9 mouse cellular contexts compared by ENCODE assay signal in the genomic region with DNA sequence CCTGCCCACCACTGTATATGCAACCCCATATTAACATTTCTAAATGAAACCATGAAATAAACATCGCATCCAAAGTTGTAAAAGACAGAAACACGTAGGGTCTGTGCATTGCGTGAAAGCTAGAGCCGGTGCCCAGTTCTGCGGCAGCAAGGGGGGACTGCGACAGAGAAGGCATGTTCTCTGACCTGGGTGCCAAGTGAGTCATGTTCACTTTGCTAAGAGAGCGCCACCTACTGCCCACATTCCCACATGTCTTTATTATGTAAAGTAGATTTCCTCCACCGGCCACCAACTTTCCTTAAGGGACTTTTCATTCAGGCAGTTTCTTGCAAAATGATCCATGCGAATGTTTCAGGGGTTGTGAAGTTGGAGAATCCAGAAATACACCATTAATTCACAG. TPM values are rescaled to one million over a fixed set of nuclear protein-coding genes. Genes with fewer than 3 reads are reported as not detected.
DNase-seq lines count a peak whose midpoint lies in the region; ATAC-seq and TF ChIP-seq lines count a peak whose summit lies in the region.
"Had no signal": no experiment of that assay in that cellular context is flagged by ENCODE, and none has a peak within 500 bp of the region (broad histone marks: within the 10 kb centered on the region; RNA-seq: fewer than 3 reads in every experiment).

No protein-coding gene starts in this region.

- TF ChIP-seq CTCF in liver, postnatal 0 days (IDR thresholded peaks at IDR 0.05; ENCODE audit: low read depth) = peak; percentile 82

- H3K9ac ChIP-seq in embryonic facial prominence, embryonic 13.5 days = no peak overlapping the region
- no peak overlapping the region for H3K9ac ChIP-seq in liver, postnatal 0 days (replicated peaks)
- H3K9ac ChIP-seq: embryonic facial prominence, embryonic 12.5 days had no signal

- peak overlapping the region; percentile 26; the same call in 1 of the 2 replicates for H3K4me2 ChIP-seq in embryonic facial prominence, embryonic 13.5 days
- H3K4me2 ChIP-seq in liver, postnatal 0 days (ENCODE audit: low read depth, low read length) = no peak overlapping the region
- H3K4me2 ChIP-seq: embryonic facial prominence, embryonic 12.5 days had no signal

- TF ChIP-seq EP300 in liver, postnatal 0 days (IDR thresholded peaks at IDR 0.05; ENCODE audit: low read depth) = no peak

- ATAC-seq in embryonic facial prominence, embryonic 13.5 days (ENCODE audit: insufficient number of reproducible peaks, insufficient read depth, low FRiP score, low TSS enrichment, low read depth) = peak; percentile 59; the same call in 1 of the 2 replicates
- no peak for ATAC-seq in liver, postnatal 0 days

- 12% methylated on average over 9 of the region's 9 CpGs for WGBS in embryonic facial prominence, embryonic 13.5 days
- 13% methylated on average over 9 of the region's 9 CpGs for WGBS in liver, postnatal 0 days (ENCODE audit: insufficient replicate concordance)

- H3K4me3 ChIP-seq in embryonic facial prominence, embryonic 13.5 days = no peak overlapping the region
- H3K4me3 ChIP-seq in liver, postnatal 0 days (ENCODE audit: low read depth, low read length) = no peak overlapping the region
- H3K4me3 ChIP-seq: embryonic facial prominence, embryonic 12.5 days had no signal

- no peaks in the 10 kb centered on the region for H3K9me3 ChIP-seq in embryonic facial prominence, embryonic 13.5 days
- no peaks in the 10 kb centered on the region for H3K9me3 ChIP-seq in liver, postnatal 0 days (ENCODE audit: low read length)
- H3K9me3 ChIP-seq: embryonic facial prominence, embryonic 12.5 days had no signal

- no peaks in the 10 kb centered on the region for H3K36me3 ChIP-seq in embryonic facial prominence, embryonic 13.5 days
- H3K36me3 ChIP-seq in liver, postnatal 0 days (replicated peaks; ENCODE audit: insufficient read depth, low read length) = no peaks in the 10 kb centered on the region
- H3K36me3 ChIP-seq: embryonic facial prominence, embryonic 12.5 days had no signal

- H3K27ac ChIP-seq in embryonic facial prominence, embryonic 13.5 days = no peak overlapping the region
- no peak overlapping the region for H3K27ac ChIP-seq in liver, postnatal 0 days (ENCODE audit: low read depth)
- H3K27ac ChIP-seq: embryonic facial prominence, embryonic 12.5 days had no signal

- H3K27me3 ChIP-seq in embryonic facial prominence, embryonic 13.5 days = no peaks in the 10 kb centered on the region
- H3K27me3 ChIP-seq in liver, postnatal 0 days (ENCODE audit: insufficient read depth, low read length) = no peaks in the 10 kb centered on the region
- H3K27me3 ChIP-seq: embryonic facial prominence, embryonic 12.5 days had no signal

- DNase-seq in B cell, adult 2 months = peak; percentile 69
- peak; percentile 73 for DNase-seq in adrenal gland, postnatal 25 days
- peak; percentile 74 for DNase-seq in heart, adult 8-10 months (ENCODE audit: low spot score)
- DNase-seq in kidney, postnatal 14 days = peak; percentile 86
- DNase-seq in liver, postnatal 0 days = peak; percentile 79
- DNase-seq in ovary, postnatal 36 days (ENCODE audit: low spot score) = peak; percentile 57
- DNase-seq in thymus, postnatal 25 days = peak; percentile 62

- peaks cover 24% of the 10 kb centered on the region for H3K4me1 ChIP-seq in embryonic facial prominence, embryonic 13.5 days
- H3K4me1 ChIP-seq in liver, postnatal 0 days (ENCODE audit: insufficient read depth) = no peaks in the 10 kb centered on the region

RNA-seq across cellular contexts. Expression of gene Mep1a, which starts 44.0 kb away (rescaled TPM):
- total RNA-seq in adrenal gland, postnatal 25 days (2021) = not detected in 2 replicates
- 0.18 and 1.6 TPM in 2 replicates for polyA plus RNA-seq in embryonic facial prominence, embryonic 13.5 days (2015; fragmentation: Nextera tagmentation; extraction: Ambion mirVana)
- total RNA-seq in heart, adult 8-10 months (2022) = not detected
- 0.06 TPM in 1 of 2 replicates, not detected in the other for polyA plus RNA-seq in liver, postnatal 0 days (2015; fragmentation: Nextera tagmentation; extraction: Ambion mirVana)
- polyA plus RNA-seq: embryonic facial prominence, embryonic 12.5 days had no signal
